Mouse (Mus musculus) mouse trophoblast stem cell (cell line): ENCODE measurements around the gene Acaca.

Source experiments
- in situ Hi-C, 2 experiments: fragments of 300-500 bp; cut with MseI, MboI; formaldehyde crosslinking; loops; 2 replicates in 1 of 2; 3 replicates in 1 of 2; pipeline ENCODE4 v1.15.1; 2025

Gene Acaca

GRCm38 (mm10) chr11:84128943-84129798, at the start of gene Acaca, which contains the start of gene Tada2a:
Gene Acaca, plus strand, starts transcription at chr11:84129672.
Gene Tada2a, minus strand, starts transcription at chr11:84129600.
- in situ Hi-C loops: no loop called here

- in situ Hi-C loops: no loop called here
Measured at GRCm38 (mm10) chr11:84079887-84080286, 49.6 kb upstream of the Acaca start.

DNA sequence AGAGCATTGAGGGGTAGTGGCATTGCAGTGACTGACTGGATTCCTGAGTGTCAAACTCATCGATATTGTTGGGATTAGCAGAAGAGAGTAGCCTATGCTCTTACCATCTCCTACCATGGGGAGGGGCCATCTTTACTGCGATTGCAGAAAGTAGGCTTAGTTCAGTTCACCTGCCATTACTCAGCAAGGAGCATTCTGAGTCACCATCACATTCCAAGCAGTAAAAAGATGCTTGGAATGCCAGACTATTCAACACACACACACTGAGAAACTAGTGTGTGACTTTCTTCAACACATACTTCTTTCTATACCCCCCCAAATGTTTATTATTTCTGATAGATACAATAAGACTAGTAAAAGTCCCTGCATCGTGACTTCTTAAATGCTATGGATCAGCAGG, 49.1 kb upstream of the Acaca start:
- in situ Hi-C loops: no loop called here

- in situ Hi-C loops: no loop called here
Measured at GRCm38 (mm10) chr11:84081901-84082300, 47.6 kb upstream of the Acaca start.

GRCm38 (mm10) chr11:84090572-84090971, 38.9 kb upstream of the Acaca start:
- in situ Hi-C loops: no loop called here

GRCm38 (mm10) chr11:84095084-84095483, 34.4 kb upstream of the Acaca start:
- in situ Hi-C loops: no loop called here

- in situ Hi-C loops: no loop called here
Measured at GRCm38 (mm10) chr11:84097251-84097998, 32.0 kb upstream of the Acaca start.

GRCm38 (mm10) chr11:84101182-84101581, 28.3 kb upstream of the Acaca start:
- in situ Hi-C loops: no loop called here

DNA sequence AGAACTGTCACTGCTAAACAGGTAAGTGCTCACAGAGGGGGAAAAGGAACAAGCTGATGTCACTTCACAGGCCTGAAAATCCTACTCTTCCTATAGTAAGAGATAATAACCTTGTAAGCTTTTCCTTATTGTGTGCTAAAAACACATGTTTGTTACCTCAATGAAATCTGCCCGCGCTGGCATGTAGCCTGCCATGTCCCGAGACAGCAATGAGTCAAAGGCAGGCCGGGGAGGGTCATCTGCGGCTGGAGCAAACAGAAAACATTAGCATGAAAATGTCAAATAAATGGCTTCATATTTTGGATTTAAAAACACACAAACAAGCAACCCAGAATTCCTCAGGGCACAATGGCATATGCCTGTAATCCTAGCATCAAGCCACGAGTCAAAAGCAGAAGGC, 25.4 kb upstream of the Acaca start:
- in situ Hi-C loops: no loop called here

- in situ Hi-C loops: no loop called here
Measured at GRCm38 (mm10) chr11:84107137-84107536, 22.3 kb upstream of the Acaca start.

DNA sequence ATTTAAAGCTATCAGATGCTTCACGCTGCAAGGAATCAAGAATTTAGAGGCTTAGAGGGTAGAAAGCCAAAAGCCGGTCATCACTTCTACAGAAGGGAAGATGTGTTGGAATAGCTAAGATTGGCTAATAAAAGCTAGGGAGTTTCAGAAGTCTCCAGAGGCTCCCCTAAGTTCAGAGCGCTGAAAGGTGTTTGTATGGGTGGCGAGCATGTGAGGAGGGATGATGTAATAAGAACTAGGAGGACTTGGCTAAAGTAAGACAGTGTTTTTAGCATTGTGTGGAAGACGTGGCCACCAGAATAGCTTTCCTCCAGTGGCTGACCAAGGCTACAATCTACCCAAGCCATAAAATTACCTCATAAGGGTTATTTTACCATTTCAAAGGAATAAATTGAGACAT, 15.8 kb upstream of the Acaca start:
- in situ Hi-C loops: no loop called here

GRCm38 (mm10) chr11:84115646-84116045, 13.8 kb upstream of the Acaca start:
- in situ Hi-C loops: no loop called here

- in situ Hi-C loops: no loop called here
Measured at GRCm38 (mm10) chr11:84116221-84116620, 13.3 kb upstream of the Acaca start.

DNA sequence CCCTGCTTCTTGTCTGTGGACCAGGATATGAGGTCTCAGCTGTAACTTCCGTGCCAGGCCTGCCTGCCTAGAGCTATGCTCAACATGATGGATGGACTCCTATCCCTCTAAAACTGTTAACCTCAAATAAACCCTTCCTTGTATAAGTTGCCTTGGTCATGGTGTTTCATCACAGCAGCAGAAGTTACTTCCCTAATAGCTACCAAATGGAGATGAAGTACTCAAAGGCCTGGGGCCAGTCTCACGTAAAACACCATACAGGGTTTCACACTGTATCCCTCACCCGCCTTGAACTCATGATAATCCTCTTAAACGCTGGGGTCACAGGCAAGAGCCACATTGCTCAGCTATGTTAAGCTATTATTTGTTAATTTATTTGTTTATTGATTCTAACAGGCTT, 12.0 kb upstream of the Acaca start:
- in situ Hi-C loops: no loop called here

DNA sequence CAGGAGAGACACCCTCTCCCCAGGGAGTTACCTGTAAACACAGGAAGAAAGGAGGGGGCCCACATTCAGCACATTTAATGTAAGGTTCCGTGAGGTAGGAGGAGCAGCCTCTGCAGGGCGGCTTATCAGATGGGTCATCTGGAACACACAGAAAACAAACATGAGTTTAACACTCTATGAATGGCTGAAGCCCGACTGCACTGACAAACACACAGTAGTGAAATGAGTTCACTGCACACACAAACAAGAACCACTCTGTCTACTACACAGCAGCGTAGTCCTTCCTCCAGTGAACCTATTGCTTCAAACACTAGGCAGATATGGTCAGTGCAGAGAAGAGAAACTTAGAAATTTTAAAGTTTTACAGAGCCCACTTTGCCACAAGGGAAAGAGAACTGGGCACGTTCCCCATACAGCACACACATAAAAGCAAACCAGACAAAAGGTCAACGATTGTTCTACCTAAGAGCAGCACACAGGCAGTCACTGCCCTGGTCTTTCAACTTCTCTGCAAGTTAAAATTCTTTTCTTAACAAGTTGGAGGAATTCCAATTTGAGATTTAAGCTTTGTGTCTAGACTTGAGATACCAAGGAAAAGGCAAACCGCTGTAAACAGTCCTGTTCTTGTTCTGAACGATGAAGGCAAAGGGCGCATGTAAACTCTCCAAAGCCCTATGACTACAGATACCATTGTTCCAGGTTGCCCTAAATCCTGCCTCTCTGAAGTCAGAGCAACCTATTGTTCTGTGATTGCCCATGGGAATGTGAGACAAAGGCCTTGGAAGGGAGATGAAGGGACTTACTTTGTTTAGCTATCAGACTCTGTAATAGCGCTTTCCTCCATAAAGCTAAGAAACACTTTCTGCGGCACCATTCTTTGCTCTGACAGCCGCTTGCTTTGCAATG, 8.2 kb upstream of the Acaca start:
- in situ Hi-C loops: no loop called here

- in situ Hi-C loops: no loop called here
Measured at GRCm38 (mm10) chr11:84127977-84128376, 1.5 kb upstream of the Acaca start.

DNA sequence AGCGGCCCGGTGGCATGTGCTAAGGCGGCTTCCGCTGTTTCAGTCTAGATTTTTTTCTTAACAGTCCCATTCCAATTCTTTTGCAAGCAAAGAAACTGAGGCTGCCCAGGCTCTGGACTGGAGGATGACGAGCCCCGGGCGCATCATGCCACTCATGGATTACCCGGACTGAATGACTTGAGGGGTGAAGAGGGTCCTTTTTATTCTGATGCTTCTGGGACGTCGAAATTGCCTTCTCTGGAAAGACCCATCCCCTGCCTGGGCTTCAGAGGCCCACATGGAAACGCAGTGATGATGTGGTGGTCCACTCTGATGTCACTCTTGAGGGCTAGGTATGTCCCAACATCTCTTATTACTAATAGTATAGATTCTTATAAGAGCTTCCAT, 320 bp downstream of the Acaca start:
- in situ Hi-C loops: no loop called here

- in situ Hi-C loops: no loop called here
Measured at GRCm38 (mm10) chr11:84134331-84134860, 4.9 kb downstream of the Acaca start.

DNA sequence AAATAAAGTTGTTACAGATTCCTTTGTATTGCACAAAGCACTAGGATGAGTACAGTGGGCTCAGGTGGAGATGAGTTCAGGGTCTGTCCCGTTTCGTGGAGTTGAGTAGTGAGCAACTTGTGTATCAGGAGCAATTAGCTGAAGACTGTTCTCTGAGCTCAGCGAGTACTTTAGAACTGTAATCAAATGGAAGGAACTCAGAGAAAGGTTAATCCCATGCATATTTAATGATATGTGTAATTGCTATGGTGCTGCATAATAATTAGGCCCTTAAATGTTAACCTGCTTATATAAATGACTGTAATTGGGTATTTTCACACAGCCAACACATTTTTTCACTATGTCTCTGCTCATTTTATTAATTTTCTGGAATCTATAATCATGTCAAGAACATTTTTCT, 7.0 kb downstream of the Acaca start:
- in situ Hi-C loops: no loop called here

GRCm38 (mm10) chr11:84141752-84142151, 12.3 kb downstream of the Acaca start:
- in situ Hi-C loops: no loop called here

- in situ Hi-C loops: no loop called here
Measured at GRCm38 (mm10) chr11:84145201-84145798, 15.8 kb downstream of the Acaca start.
